Mouse (Mus musculus) B cell, adult 2 months (primary cell): Measurements from ENCODE around the gene Etv6.

Source experiments
- DNase-seq, 2 experiments: peaks; one replicate each; pipeline ENCODE4 v3.0.0; 2022

The Etv6 gene

DNA sequence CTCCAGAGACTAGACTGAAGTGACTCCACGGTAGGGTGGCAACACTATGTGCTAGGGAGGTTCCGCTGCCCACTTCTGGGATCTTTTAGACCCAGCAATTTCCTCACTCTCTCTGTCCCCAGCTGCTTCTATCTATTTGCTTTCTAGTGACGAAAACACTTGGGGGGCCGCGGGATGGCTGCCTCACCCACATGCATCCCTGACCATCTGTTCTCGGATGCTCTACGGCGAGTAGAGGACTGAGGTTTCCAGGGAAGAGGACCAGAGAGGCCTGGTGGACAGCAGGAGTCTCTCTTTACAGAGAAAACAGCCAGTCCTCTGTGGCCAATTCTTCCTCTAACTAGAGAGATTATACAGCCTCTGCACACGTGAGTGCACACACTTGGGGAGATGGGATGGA is 43.6 kb downstream of the Etv6 start:
- DNase-seq = no peak

DNA sequence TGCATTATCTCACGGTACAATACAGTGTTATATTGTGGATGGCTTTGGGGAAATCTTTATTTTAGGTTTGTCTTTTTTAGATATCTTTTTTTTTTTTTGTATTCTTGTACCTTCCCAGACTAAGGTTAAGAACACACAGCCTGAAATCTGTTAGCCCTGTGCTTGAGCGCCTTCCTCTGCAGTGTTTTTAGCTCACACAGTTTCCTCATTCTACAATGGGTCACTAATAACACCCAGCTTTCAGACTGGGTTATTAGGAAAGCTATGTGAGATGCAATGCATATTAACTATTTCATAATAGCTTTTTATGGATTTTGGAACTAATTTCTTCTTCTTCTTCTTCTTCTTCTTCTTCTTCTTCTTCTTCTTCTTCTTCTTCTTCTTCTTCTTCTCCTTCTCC is 44.1 kb downstream of the Etv6 start:
- no peak for DNase-seq

DNA sequence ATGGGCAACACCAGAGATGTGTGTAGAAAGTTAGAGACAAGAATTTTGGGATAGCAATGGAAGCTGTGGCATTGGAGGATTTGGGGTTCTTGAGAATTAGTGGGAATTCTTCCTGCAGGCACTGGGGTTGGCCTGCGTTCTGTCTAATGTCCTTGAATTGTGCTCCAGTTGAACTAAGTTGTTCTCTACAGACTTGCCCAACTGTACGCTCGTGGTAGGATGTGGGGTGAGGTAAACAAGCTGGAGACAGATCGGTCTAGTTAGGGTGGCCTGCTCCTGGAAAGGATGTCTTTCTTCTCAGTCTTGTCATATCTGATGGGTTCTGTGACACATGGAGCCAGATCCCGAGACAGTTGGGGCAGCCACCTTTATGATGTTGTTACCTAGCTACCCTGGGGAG is 45.4 kb downstream of the Etv6 start:
- no peak for DNase-seq

DNA sequence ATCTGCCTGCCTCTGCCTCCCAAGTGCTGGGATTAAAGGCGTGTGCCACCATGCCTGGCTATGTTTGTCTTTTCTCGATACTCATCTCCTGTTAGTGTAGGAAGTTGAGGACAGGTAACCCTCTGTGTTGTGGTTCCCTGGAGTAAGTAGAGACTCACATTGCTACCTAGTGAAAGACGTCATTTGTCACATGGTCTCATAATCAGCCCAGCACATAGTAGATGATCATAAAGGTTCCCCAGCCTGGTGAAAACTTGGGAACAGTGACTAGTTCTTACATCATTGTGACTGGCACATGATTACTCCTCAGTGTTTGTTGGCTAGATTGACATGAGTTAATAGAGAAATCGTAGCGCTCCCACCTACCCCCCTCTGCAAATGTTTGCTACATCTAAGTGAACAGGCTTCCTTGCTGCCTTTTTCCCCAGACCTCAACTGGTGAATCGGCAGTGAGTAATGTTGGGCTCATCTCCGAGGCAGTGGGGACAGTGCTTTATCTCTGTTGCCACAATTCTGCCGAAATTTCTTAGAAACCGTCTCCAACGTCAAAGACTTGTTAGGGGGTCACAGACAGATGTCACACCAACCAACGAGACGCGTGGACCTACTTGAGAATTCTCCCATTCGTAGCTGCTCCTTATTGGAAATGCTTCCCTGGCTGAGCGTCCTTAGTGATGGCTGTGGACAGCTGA is 46.9 kb downstream of the Etv6 start:
- DNase-seq = no peak

DNA sequence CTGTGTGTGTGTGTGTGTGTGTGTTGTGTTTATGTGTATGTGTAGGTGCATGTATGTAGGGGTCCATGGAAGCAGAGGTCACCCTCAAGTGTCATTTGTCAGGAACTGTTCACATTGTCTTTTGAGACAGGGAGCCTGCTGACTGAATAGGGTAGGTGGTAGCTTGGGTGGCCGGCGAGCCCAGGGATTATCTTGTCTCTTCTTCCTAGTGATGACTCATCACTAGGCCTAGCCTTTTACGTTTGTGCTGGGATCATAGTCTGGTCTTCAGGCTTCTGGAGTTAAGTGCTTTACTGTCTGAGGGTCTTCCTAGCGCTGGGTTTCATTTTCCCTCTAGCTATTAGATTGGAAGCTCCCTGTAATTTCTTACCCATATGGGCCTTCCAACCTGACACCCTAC is 47.9 kb downstream of the Etv6 start:
- no peak for DNase-seq

DNA sequence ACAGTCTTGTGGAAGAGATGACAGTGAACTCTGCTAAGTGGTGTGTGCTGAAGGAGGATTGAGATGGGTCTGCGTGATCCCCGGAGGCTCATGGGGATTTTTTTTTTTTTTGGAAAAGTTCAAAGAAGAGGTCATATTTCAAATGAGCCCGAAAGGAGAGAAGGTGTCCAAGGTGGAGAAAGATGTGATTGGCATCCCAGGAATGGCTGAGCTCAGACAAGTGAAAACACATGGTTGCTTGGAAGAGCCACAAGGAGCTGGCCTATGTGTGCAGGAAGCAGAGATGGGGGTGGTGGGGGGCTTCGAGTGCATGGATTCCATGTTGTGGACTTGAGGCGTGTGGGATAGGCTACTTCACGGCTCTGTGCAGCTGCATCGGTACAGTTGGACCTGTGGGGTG is 50.9 kb downstream of the Etv6 start:
- DNase-seq = no peak

DNA sequence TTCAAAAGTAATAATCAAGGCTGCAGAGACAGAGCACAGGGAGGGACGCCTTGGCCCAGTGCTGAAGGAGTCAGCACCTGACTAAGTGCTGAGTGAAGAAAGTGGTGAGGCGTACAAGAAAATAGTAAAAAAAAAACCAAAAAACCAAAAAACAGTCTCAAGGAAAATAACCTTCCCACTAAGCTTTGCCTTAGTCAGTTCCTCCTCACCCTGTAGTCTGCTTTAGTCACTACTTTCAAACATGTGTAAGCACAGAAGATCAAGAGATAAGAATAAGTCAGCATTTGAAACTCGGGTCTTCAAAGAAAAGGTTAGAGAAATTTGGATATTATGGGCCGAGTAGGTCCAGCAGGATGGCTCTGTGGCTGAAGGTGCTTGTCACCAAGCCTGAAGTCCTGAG is 52.2 kb downstream of the Etv6 start:
- DNase-seq = no peak

DNA sequence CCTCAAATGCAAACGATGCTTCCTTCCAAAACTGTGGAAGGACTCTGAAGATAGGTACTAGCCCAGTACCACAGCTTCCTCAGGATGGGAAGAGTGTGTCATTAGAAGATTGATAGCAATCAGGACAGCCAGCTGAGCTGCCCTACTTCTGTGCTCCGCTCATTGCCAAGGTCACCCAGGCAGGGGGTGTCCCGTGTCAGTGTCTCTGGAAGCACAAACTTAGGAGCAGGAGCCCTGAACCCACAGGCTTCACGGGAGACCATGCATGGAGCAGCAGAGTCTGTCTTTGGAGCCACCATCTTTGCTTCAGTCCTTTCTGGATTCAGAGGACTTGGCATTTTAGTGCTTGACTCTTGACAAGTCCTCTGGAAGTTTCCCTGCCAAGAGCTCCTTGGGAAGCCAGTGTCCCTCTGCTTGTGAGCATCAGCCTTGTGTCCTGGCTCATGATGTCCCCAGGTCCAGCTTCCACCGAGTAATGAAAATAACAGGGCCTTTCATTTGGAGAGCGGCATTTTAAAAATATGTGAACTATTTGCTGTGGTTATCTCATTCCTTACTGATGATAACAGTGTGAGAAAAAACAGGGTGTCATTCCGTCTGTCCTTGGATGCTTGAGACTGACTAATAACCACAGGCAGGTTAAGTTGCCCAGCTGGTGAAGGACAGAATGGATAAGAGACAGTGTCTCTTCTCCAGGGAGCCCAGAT is 54.3 kb downstream of the Etv6 start:
- no peak for DNase-seq

DNA sequence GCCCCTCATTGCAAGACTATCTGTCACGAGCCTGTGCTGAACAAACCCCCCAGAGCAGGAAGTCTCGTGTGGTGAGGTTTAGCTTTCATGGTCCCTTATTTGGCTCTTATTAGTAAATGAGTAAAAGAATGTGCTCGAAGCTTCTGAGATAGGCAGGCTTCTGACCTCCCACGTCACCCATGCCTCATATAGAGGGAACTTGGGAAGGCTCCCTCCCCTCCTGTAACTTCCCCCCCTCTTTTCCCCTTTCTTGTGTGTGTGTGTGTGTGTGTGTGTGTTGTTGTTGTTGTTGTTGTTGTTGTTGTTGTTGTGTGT is 54.8 kb downstream of the Etv6 start:
- no peak for DNase-seq

DNA sequence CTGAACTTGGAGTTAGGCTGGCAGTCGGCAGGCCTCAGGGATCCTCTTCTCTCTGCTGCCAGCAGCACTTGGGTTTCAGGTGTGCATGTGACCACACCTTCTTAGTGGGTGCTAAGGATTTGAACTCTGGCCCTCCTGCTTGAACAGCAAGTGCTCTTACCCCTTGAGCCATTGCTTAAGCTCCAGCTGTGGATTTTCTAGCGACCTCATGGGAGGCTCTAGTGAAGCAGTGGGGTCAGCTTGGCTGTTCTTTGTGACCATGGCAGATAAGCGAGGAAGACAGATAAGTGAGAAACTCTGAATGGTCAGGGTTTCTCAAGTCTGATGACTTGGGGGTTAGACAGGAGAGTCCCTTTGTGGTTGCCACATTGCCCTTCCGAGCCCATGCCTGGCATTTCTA is 55.4 kb downstream of the Etv6 start:
- DNase-seq = no peak

DNA sequence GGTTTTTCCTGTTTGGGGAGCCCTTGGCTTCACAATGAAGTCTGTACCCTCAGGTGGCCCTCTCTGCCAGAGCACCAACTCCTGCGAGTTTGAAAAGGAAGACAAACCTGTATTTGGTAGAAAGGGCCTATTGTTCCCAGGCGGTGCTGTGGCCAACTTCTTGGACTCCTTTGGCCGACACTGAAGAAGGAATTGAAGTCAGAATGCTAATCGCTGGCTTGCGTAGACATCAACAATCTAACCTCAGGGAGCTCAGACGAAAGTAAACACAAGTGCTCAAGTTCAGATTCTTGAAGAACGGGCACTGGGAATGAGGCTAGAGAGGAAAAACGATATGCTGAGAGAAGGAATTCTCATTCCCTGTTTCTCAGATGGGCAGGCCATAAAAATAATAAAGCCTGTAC is 55.9 kb downstream of the Etv6 start:
- no peak for DNase-seq

DNA sequence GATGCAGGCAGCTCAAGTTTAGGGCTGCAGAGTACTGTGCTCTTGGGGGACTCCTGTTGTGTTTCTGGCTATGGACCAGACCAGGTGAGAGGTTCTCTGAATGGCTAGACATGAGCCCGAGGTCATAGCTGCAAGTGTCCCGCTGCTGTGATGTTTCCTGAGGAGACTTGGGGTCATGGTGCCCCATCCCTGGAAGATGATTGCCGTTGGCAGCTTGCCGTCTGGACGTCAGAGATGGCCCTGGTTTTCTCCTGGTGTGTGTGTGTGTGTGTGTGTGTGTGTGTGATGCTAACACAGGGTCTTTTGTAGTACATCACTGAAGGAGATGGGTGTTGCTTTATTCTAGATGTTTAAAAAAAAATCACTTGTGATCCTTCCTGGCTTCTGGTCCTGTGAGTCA is 58.6 kb downstream of the Etv6 start:
- DNase-seq = no peak

DNA sequence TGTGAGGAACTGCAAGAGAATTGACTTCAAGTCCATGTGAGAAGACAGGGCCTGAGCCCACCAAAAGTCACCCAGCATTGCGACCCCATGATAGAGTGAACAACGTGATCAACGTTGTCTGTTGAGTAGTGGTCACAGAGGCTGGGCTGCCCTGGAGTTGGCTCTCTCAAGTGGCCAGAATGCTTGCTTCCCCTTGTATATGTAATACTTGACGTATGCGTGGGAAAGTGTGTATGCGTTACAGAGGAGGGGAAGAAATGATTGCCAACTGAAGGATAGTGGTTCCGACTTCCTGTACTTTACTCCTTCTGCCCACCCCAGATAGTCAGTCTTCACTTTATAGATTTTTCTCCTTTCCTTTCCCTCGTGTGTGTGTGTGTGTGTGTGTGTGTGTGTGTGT is 59.1 kb downstream of the Etv6 start:
- DNase-seq = no peak

DNA sequence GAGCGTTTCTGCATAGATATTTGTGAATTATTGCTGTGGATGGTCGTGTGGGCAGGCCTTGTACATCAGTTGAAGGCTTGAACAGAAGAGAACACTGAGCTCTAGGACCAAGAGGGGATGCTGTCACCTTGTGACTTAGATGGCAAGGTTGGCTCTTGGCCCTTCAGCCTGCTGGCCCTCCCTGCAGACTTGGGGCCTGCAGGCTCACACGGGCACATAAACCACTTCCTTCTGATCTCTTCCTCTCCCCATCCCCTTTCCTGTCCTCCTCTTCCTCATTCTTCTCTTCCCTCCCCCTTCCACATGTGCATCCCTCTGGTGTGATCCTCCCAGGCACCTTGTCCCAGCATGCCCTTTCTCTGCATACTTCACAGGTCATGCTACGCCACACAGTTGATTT is 60.1 kb downstream of the Etv6 start:
- DNase-seq = no peak

DNA sequence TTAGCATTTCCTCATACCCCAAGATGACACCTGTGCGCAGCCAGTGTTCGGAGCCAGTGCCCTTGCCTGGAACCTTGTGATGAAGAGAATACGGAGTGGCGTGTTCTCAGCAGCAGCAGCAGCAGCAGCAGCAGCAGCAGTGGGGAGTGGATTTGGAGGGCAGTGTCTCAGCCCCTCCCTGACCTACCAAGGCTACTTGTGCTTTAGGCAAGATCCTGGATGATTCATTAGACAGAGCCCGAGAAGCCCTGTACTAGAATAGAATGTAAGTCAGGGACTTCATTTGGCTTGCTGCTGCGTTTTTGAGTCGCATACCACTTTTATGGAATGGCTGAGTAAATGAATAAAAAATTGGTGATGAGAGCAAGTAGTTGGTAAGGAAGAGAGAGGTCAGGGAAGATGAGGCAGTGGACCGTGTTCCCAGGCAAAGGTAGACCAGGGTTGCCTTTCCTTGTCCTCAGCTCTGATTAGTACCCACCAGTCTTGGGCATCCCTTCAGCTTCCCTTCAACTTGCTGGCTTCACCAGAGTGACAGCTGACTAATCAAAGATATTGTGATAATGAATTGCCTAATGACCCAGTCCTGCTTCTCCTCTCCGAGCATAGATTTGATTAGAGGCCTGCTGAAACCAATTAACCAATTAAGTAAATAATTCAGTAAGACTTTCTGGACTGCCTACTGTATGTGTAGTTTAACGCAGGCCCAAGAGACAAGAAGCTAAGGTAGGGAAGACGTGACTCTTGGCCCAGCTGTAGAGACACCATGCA is 64.7 kb downstream of the Etv6 start:
- no peak for DNase-seq

DNA sequence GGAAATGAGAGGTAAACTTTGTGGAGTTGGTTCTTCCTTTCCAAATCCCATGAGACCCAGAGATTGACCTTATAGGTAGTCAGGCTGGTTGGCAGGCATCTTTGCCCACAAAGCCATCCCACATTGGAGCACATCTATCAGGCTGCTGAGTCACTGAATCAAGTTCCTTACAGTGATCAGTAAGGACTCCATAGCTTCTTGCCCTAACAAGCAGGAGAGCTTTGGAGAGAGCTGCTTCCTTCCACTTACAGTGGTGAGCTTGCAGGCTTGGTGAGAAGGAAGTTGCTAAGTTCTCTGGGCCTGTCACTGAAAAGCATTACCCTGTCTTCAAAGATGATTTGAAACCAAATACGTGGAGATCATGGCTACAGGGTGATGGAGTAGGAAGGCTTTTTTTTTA is 66.9 kb downstream of the Etv6 start:
- no peak for DNase-seq

DNA sequence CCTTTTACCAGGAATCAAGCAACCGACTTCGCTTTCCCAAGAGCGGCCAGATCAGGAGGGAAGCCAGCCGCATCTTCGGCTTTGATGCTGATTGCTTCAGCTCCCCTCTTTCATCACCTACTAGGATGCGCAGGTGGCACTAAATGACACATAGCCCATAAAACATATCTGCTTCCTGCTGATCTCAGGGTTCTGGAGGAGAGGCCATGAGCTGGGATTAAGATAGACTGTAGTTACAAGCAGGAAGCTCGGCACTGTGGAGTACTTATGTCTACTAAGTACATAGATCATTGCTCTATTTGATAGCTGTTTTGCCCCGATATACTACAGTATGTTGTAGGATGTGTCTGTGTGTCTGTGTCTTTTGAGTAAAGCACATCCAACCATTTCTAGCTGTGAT is 68.0 kb downstream of the Etv6 start:
- no peak for DNase-seq

DNA sequence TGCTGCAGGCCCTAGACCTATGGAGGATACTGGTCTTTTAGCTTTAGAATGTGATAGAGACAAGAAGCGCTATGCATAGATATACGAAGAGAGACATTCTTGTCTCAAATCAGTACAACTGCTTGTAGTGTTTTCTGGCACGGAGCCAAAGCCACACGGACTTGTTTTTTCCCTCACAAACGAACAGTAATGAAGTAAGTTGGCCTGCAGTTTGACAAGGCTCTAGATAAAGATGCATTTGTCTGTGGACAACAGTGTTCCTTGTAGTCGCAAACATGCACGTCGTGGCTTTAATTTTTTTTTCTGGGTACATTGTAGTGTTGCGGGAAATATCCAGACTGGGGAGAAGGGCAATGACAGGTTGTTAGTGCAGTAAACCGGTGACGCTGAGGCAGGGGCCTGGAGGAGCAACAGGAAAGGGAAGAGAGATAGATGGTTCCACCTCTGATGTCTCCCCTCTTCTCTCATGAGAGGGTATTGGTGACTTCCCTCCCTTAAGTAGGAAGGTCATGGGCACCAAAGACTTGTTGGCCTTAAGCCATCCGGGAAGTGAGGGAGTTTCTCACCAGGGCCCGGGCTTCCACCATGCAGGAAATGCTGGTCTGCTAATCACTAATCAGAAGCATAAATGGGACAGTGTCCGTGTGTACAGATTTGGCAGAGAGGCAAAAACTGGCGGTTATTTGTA is 70.2 kb downstream of the Etv6 start:
- DNase-seq = no peak

DNA sequence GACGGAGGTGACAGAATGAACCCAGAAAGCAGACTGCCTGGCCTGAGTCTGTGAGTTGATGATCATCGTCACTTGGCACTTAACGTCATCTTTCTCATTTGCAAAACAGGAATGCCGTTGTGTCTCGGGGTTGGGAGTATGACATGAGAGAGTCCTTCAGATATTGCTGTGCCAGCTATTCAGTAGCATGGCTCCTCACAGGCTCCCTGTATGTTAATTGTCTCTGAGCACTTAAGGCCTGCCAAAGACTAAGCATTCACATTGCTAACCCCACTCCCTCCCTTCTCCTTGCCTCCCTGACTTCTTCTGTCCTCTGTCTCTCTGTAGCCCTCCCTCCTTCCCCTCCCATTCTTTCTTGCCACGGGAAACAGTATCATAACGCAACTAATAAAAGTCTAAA is 72.2 kb downstream of the Etv6 start:
- DNase-seq = no peak

DNA sequence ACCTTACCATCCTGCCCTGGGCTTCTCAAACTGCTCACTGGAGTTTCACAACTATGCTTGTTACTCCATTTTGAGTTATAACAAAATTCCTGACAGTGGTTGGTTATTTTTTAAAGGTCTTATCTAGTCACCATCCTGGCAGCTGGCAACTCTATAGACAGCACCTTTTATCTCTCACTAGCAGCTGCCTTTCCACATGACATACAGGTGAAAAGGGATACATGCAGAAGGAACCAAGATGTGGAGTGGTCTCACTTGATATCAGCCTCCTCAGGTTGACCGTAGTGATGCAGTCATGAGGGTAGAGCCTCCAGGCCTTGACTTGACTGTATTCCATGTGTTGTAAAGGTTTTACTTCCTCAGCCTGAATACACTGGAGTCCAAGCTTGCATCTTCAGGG is 74.2 kb downstream of the Etv6 start:
- no peak for DNase-seq

DNA sequence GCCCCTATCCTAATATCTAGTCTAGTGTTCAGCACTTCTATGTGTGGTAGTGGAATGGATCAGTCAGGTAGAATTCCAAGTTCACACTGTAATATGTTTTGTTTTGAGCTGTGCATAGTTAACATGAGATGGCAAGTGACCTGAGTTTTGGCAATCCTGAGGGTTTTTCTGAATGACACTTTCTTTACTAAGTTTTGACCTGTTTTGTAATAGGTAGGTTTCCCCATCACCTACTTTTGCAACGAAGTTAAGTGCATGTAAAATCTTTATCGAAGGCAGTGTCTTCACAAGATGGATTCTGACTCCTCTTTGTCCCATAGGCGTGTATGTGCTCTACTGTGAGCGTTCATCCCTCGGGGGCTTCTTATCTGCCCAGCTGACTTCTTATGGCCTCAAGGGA is 74.7 kb downstream of the Etv6 start:
- DNase-seq = no peak

DNA sequence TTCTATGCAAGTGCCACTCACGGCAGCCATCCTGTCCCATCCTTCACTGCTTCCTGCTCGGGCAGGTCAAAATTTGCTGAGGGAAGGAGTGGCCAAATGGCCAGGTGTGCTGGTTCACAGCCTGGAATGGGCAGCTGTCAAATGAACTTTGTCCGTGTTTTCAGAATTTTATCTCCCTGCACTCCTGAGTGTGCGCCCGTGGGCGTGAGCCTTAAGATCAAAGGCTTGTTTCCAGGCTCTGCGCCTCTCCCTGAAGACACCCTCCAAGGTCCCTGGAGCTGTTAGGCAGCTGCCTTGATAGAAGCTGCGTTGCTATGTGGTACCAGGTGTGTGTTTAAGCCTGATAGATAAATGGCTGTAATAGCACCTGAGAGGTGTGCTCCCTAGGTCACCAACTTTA is 76.1 kb downstream of the Etv6 start:
- DNase-seq = no peak

DNA sequence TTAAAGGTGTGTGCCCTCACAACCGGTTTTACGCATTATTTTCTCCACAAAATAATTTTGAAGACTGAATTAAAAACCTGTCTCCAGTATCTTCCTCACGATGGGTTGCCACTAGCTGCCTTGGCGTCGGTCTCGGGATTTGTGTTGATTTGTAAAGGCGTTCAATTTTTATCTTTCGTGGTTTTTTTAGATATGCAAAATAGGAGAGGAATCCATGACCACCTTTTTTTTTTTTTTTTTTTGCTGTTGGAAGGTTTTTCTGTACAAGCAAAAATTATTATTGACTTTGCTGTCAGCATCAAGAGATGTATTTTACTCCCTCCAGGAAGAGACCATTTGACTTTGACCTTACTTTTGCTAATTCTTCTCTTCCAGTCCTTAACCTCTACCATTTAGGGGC is 77.3 kb downstream of the Etv6 start:
- DNase-seq = no peak

DNA sequence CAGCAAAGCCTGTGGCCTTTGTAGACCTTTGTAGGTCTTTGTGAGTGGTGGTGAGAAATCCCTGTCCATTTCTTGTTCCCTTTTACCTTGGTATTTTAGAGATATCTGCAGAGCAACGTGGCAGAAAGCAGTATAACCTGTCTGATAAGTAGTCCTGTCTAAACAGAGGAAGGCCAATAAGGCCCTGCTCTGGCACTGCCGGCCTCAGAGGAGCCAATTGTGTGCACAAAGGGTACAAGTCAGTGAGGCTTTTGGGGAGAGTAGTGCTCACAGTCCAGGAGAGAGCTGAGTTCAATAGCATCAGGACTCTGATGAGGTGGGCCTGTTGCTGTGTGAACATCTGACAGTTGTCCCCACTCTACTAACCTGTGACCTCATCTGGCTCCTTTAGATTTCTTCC is 77.7 kb downstream of the Etv6 start:
- no peak for DNase-seq
